Mouse (Mus musculus): ENCODE measurements around the gene Rom1.
"Not testable (repeated sequence)": the region's sequence is repeated elsewhere in the genome, so short reads cannot be mapped to it uniquely, and the experiment has no call there.

Gene Rom1

GRCm38 (mm10) chr19:8929224-8930088 is at the start of gene Rom1, which contains the start of gene Eml3:
Gene Rom1, minus strand, starts transcription at chr19:8929356.
Gene Eml3, plus strand, starts transcription at chr19:8929552.
- no peak for DNase-seq (ENCODE audit: low spot score)

- no peak for DNase-seq (ENCODE audit: low spot score)
These were observed 47.4 kb upstream of the Rom1 start for GRCm38 (mm10) chr19:8976535-8976934.

GRCm38 (mm10) chr19:8975491-8975890 is 46.3 kb upstream of the Rom1 start:
- no peak for DNase-seq (ENCODE audit: low spot score)

- DNase-seq (ENCODE audit: low spot score) = no peak
These were observed 45.5 kb upstream of the Rom1 start for GRCm38 (mm10) chr19:8974638-8975037.

- DNase-seq (ENCODE audit: low spot score) = not testable (repeated sequence)
These were observed 43.3 kb upstream of the Rom1 start for GRCm38 (mm10) chr19:8972491-8972890.

GRCm38 (mm10) chr19:8967893-8968292 is 38.7 kb upstream of the Rom1 start:
- DNase-seq (ENCODE audit: low spot score) = no peak

- no peak for DNase-seq (ENCODE audit: low spot score)
These were observed 38.2 kb upstream of the Rom1 start for GRCm38 (mm10) chr19:8967373-8967743.

- DNase-seq (ENCODE audit: low spot score) = peak; percentile 99
These were observed 37.6 kb upstream of the Rom1 start, which contains the start of gene Eef1g for GRCm38 (mm10) chr19:8966590-8967372. Gene Eef1g, plus strand, starts transcription at chr19:8967041.

GRCm38 (mm10) chr19:8966198-8966589 is 37.0 kb upstream of the Rom1 start:
- no peak for DNase-seq (ENCODE audit: low spot score)

GRCm38 (mm10) chr19:8965771-8966170 is 36.6 kb upstream of the Rom1 start:
- no peak for DNase-seq (ENCODE audit: low spot score)

GRCm38 (mm10) chr19:8965075-8965474 is 35.9 kb upstream of the Rom1 start:
- DNase-seq (ENCODE audit: low spot score) = no peak

- DNase-seq (ENCODE audit: low spot score) = no peak
These were observed 33.1 kb upstream of the Rom1 start for GRCm38 (mm10) chr19:8962256-8962655.

GRCm38 (mm10) chr19:8954171-8954570 is 25.0 kb upstream of the Rom1 start:
- no peak for DNase-seq (ENCODE audit: low spot score)

- DNase-seq (ENCODE audit: low spot score) = peak; percentile 93
These were observed 24.2 kb upstream of the Rom1 start, which contains the start of gene Tut1 for GRCm38 (mm10) chr19:8953135-8954039. Gene Tut1, plus strand, starts transcription at chr19:8953847.

GRCm38 (mm10) chr19:8952241-8952640 is 23.1 kb upstream of the Rom1 start:
- no peak for DNase-seq (ENCODE audit: low spot score)

- no peak for DNase-seq (ENCODE audit: low spot score)
These were observed 21.0 kb upstream of the Rom1 start for GRCm38 (mm10) chr19:8950190-8950589.

GRCm38 (mm10) chr19:8946929-8947328 is 17.8 kb upstream of the Rom1 start:
- DNase-seq (ENCODE audit: low spot score) = no peak

GRCm38 (mm10) chr19:8945251-8945650 is 16.1 kb upstream of the Rom1 start:
- DNase-seq (ENCODE audit: low spot score) = no peak

- no peak for DNase-seq (ENCODE audit: low spot score)
These were observed 15.6 kb upstream of the Rom1 start for GRCm38 (mm10) chr19:8944750-8945149.

- no peak for DNase-seq (ENCODE audit: low spot score)
These were observed 14.9 kb upstream of the Rom1 start for GRCm38 (mm10) chr19:8944062-8944461.

GRCm38 (mm10) chr19:8943047-8943446 is 13.9 kb upstream of the Rom1 start:
- DNase-seq (ENCODE audit: low spot score) = no peak
